Mouse (Mus musculus) liver, embryonic 14.5 days (tissue): ENCODE measurements around the gene Fam120a. TPM values are rescaled to one million over a fixed set of nuclear protein-coding genes. Genes with fewer than 3 reads are reported as not detected.

Experiments
- ATAC-seq: fragments of 200-750 bp; cut with Nextera tagmentation; 2 replicates; pipeline ENCODE4 v1.8.0; 2017; ENCODE audit warnings: moderate number of reproducible peaks, mild to moderate bottlenecking, moderate library complexity; ENCODE audit not compliant: insufficient read depth
- DNase-seq, 3 experiments: peaks; one replicate each; pipeline ENCODE4 v3.0.0-alpha.2; 2012 to 2013; ENCODE audit warnings: low read depth in 3 of 3, low spot score in 3 of 3
- H3K27ac ChIP-seq: fragments of 300-500 bp; sonication (generic); 2 replicates; pipeline ENCODE4 v1.5.1; 2014; ENCODE audit warnings: moderate library complexity, mild to moderate bottlenecking, control low read depth, inconsistent platforms
- H3K27me3 ChIP-seq: fragments of 300-500 bp; sonication (generic); 2 replicates; pipeline ENCODE4 v1.6.1; 2014; ENCODE audit warnings: mild to moderate bottlenecking, low read length, moderate library complexity; ENCODE audit not compliant: control insufficient read depth, insufficient read depth
- H3K36me3 ChIP-seq: fragments of 300-500 bp; sonication (generic); replicated peaks from 2 replicates; pipeline ENCODE4 v1.6.1; 2014; ENCODE audit warnings: low read depth; ENCODE audit not compliant: control insufficient read depth, insufficient read depth
- H3K4me1 ChIP-seq, 2 experiments: fragments of 200-500 bp in 1 of 2; fragments of 300-500 bp in 1 of 2; sonication (generic) in 1 of 2; replicated peaks; 2 replicates each; pipeline ENCODE4 v1.6.1; 2012 to 2014; ENCODE audit warnings: antibody characterized with exemption in 1 of 2, inconsistent platforms in 1 of 2, low read length in 1 of 2; ENCODE audit not compliant: control insufficient read depth in 2 of 2, insufficient read depth in 2 of 2
- H3K4me2 ChIP-seq: fragments of 300-500 bp; sonication (generic); 2 replicates; pipeline ENCODE4 v1.6.1; 2014; ENCODE audit warnings: low read depth, mild to moderate bottlenecking, control low read depth, moderate library complexity
- H3K4me3 ChIP-seq, 2 experiments: fragments of 200-500 bp in 1 of 2; fragments of 300-500 bp in 1 of 2; sonication (generic) in 1 of 2; 2 replicates each; pipeline ENCODE4 v1.5.1; 2012 to 2014; ENCODE audit warnings: low read depth in 2 of 2, low read length in 2 of 2, mild to moderate bottlenecking in 2 of 2, control low read depth in 1 of 2, inconsistent platforms in 1 of 2, moderate library complexity in 1 of 2; ENCODE audit not compliant: insufficient read depth in 1 of 2
- H3K9ac ChIP-seq: fragments of 300-500 bp; sonication (generic); replicated peaks from 2 replicates; pipeline ENCODE4 v1.6.1; 2014; ENCODE audit warnings: mild to moderate bottlenecking, control low read depth, moderate library complexity
- H3K9me3 ChIP-seq: fragments of 300-500 bp; sonication (generic); 2 replicates; pipeline ENCODE4 v1.6.1; 2016; ENCODE audit warnings: low read length, mixed read lengths; ENCODE audit not compliant: control insufficient read depth
- CTCF ChIP-seq: IDR thresholded peaks from 2 replicates; pipeline ENCODE4 v1.5.1; 2016; ENCODE audit warnings: antibody characterized with exemption, low read depth, control low read depth
- EP300 ChIP-seq: IDR thresholded peaks from 2 replicates; pipeline ENCODE4 v1.6.1; 2016; ENCODE audit warnings: antibody characterized with exemption, low read depth
- WGBS: fragments of 180-500 bp; shearing (Covaris S2); extraction: QIAGEN DNeasy Blood & Tissue Kit; methylation state at CpG from one replicate; pipeline ENCODE4 v1.1.7; 2014; ENCODE audit not compliant: insufficient replicate concordance; 5-methylcytosine and 5-hydroxymethylcytosine counted together
- polyA plus RNA-seq, 2 experiments: library from polyadenylated mRNA; depleted of rRNA in 1 of 2; stranded (reverse) in 1 of 2; unstranded in 1 of 2; fragments of >200 nt; fragmentation: Nextera tagmentation in 1 of 2; extraction: Ambion mirVana in 1 of 2; gene quantifications; 2 replicates each; pipeline versions ENCODE4 v1.2.1 to v1.2.3; 2012 to 2014

Fam120a gene
- polyA plus RNA-seq, 2 experiments, result 19.1 to 37.4 TPM

DNA sequence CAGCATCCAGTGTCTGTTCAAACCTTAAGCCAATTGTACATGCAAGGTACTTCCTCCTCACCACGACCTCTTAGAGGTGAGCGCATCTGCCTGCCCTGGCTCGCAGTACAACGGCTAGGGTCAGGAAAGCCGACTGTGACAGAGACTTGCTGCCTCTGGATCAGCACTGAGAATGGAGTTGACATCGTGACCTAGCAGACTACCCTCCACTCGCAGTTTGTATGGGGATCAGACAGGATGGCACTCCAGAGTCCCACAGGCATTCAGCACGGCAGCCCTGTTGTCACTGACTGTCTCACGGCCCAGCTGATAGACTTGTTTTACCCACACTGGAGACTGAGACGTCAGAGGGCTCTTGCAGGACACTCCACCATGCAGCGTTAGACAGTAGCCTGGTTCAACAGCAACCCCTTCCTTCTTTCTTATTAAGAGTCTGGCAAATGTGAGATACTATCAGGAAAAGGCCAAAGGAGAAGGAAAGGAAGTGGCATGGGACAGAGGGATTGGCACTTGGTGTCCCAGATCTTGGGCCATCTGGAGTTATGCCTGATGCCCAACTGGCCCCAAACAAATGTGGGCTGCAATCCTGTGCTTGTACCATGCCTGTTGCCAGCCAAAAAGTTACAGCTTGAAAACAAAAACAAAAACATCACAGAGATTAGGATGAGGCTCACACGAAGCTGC is 103.0 kb downstream of the Fam120a start:
- Histone ChIP-seq H3K36me3 (no peaks in the 10 kb centered on the region), H3K4me3 (no peak overlapping the region), H3K27me3 (no peaks in the 10 kb centered on the region), H3K27ac (no peak overlapping the region), H3K9ac (no peak overlapping the region), H3K4me2 (no peak overlapping the region), H3K9me3 (no peaks in the 10 kb centered on the region), H3K4me1 (peaks cover 7 to 19% of the 10 kb centered on the region in 2 experiments)
- 58% methylated on average over 12 of the region's 12 CpGs for WGBS
- ATAC-seq (no peak), DNase-seq (no peak)
- no peak for TF ChIP-seq CTCF
- no peak for TF ChIP-seq EP300

- Histone ChIP-seq H3K27ac (no peak overlapping the region), H3K4me2 (no peak overlapping the region), H3K36me3 (no peaks in the 10 kb centered on the region), H3K4me3 (no peak overlapping the region), H3K27me3 (no peaks in the 10 kb centered on the region), H3K9me3 (no peaks in the 10 kb centered on the region), H3K4me1 (peaks cover under 1 to 8% of the 10 kb centered on the region in 2 experiments; a peak in 3 of 4 replicates), H3K9ac (no peak overlapping the region)
- ATAC-seq (no peak), DNase-seq (no peak)
- TF ChIP-seq CTCF (no peak), EP300 (no peak)
- WGBS, result 43% methylated on average over 9 of the region's 9 CpGs
These were observed 104.3 kb downstream of the Fam120a start for GRCm38 (mm10) chr13:48863556-48863955.

DNA sequence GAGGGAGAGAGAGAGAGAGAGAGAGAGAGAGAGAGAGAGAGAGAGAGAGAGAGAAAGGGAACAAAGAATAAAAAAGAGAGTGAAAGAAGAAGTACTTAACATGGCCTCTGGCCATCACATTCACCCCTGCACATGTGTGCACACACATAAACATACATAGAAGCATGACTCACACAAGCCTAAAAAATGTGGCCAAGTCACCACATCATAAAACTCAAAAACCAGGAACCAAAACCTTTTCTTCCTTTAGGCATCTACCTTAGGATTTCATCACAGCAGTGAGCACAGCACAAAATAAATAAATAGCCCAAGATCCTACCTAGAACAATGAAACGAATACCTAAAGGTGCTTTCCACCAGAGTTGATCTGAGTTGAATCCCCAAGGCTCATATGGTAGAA is 105.9 kb downstream of the Fam120a start:
- H3K4me1 ChIP-seq, result peaks cover 0 to 5% of the 10 kb centered on the region in 2 experiments; a peak in 2 of 4 replicates
- H3K4me3 ChIP-seq, result no peak overlapping the region
- no peaks in the 10 kb centered on the region for H3K36me3 ChIP-seq
- no peak for TF ChIP-seq CTCF
- TF ChIP-seq EP300, result no peak
- DNase-seq (no peak), ATAC-seq (no peak)
- no peaks in the 10 kb centered on the region for H3K27me3 ChIP-seq
- H3K27ac ChIP-seq, result no peak overlapping the region
- 73% methylated on average over 1 of the region's 1 CpGs for WGBS
- H3K9me3 ChIP-seq, result no peaks in the 10 kb centered on the region
- H3K4me2 ChIP-seq, result no peak overlapping the region
- H3K9ac ChIP-seq, result no peak overlapping the region

- Histone ChIP-seq H3K9ac (no peak overlapping the region), H3K9me3 (no peaks in the 10 kb centered on the region), H3K4me3 (no peak overlapping the region), H3K36me3 (no peaks in the 10 kb centered on the region), H3K4me1 (peaks cover 6 to 11% of the 10 kb centered on the region in 2 experiments), H3K4me2 (no peak overlapping the region), H3K27me3 (no peaks in the 10 kb centered on the region), H3K27ac (no peak overlapping the region)
- TF ChIP-seq EP300 (no peak), CTCF (no peak)
- no peak for ATAC-seq
- WGBS, result 63% methylated on average over 4 of the region's 4 CpGs
- no peak for DNase-seq
These were observed 109.0 kb downstream of the Fam120a start for GRCm38 (mm10) chr13:48858779-48859178.

DNA sequence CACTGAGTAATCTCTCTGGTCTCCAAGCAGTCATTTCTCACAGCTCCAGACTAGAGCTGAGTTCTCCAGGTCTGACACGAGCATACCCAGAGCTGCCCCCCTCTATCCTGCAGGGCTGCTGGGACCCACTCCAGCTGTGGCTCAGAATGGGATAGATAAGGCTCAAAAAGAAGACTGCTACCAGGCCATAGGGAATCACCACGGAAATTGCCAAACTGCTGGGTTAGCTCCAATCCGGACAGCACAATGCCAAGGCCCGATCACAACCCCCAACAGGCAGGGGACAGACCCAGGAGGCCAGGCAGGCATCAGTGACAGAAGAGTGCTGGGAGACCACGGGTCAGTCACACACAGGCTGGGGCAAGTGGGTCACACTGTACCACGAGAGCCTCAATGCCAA is 109.8 kb downstream of the Fam120a start:
- H3K36me3 ChIP-seq, result no peaks in the 10 kb centered on the region
- DNase-seq, result no peak
- H3K9me3 ChIP-seq, result no peaks in the 10 kb centered on the region
- TF ChIP-seq CTCF, result no peak
- TF ChIP-seq EP300, result no peak
- peaks cover 12 to 13% of the 10 kb centered on the region in 2 experiments for H3K4me1 ChIP-seq
- H3K4me3 ChIP-seq, result no peak overlapping the region
- ATAC-seq, result no peak
- WGBS, result 57% methylated on average over 6 of the region's 6 CpGs
- H3K9ac ChIP-seq, result no peak overlapping the region
- no peak overlapping the region for H3K4me2 ChIP-seq
- H3K27ac ChIP-seq, result no peak overlapping the region
- H3K27me3 ChIP-seq, result no peaks in the 10 kb centered on the region
